ENCODE assay signal across 7 mouse cellular contexts in the genomic region with DNA sequence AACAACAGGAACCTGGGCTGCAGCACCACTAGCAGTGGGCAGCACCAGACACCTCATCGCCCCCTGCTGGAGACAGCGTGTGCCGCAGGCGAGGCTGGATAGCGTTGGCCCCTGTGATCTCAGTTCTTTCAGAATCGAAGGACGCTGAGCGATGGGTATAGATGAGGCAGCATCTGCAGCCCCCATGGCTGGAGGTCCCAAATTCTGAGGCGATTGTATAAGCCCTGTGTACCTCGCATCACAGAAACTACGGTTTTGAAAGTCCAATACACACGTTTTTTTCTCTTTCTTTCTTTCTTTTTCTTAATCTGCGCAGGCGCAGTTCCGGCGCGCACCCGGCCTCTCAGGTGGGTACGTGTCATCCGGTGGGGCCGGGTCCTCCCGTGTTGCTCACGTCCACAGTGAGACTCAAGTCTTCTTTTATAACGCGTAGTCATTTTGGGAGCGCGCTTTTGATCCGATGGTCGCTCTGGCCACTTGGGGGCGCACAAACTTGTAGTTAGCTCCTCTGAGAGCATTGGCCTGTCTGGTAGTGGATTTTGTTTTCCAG.
A peak's percentile ranks its signal among the peaks of the same experiment; 100 is the strongest.
DNase-seq lines count a peak whose midpoint lies in the region; ATAC-seq and TF ChIP-seq lines count a peak whose summit lies in the region.

No protein-coding gene starts in this region.

- H3K27me3 ChIP-seq in embryonic facial prominence, embryonic 12.5 days = no peaks in the 10 kb centered on the region
- no peaks in the 10 kb centered on the region for H3K27me3 ChIP-seq in heart, adult 2 months (ENCODE audit: control insufficient read depth, insufficient read depth, low read length)
- H3K27me3 ChIP-seq in limb, embryonic 13.5 days = no peaks in the 10 kb centered on the region
- no peaks in the 10 kb centered on the region for H3K27me3 ChIP-seq in midbrain, embryonic 16.5 days (ENCODE audit: control insufficient read depth, insufficient read depth, low read depth, low read length)

- no peaks in the 10 kb centered on the region for H3K4me1 ChIP-seq in embryonic facial prominence, embryonic 12.5 days
- H3K4me1 ChIP-seq in heart, adult 2 months (ENCODE audit: control insufficient read depth, insufficient read depth, low read length) = no peaks in the 10 kb centered on the region
- H3K4me1 ChIP-seq in limb, embryonic 13.5 days = no peaks in the 10 kb centered on the region
- 0 out of 2 replicates have a peak, but pooled peaks cover 2% of the 10 kb centered on the region for H3K4me1 ChIP-seq in midbrain, embryonic 16.5 days (ENCODE audit: control insufficient read depth, insufficient read depth, low read length)

- peak overlapping the region; percentile 54 for H3K4me2 ChIP-seq in embryonic facial prominence, embryonic 12.5 days (replicated peaks)
- peak overlapping the region; percentile 67 for H3K4me2 ChIP-seq in limb, embryonic 13.5 days (replicated peaks)
- H3K4me2 ChIP-seq in midbrain, embryonic 16.5 days (ENCODE audit: low read length) = peak overlapping the region; percentile 59

- peak; percentile 90 for ATAC-seq in embryonic facial prominence, embryonic 12.5 days (ENCODE audit: insufficient number of reproducible peaks, insufficient read depth, low FRiP score, low TSS enrichment)
- peak; percentile 93 for ATAC-seq in limb, embryonic 13.5 days (ENCODE audit: low FRiP score, low read depth)
- peak; percentile 97 for ATAC-seq in midbrain, embryonic 16.5 days

- no peaks in the 10 kb centered on the region for H3K79me2 ChIP-seq in heart, adult 2 months (replicated peaks; ENCODE audit: control insufficient read depth, insufficient read depth, low read length)

- intact Hi-C loops in heart, adult 2 months (cut with DNase I) = loop anchor here (1.0 kb wide), 1 partner anchor 185 kb away; no protein-coding TSS in a partner anchor

- under 1% methylated on average over 30 of the region's 30 CpGs for WGBS in embryonic facial prominence, embryonic 12.5 days
- WGBS in heart, adult 2 months = under 1% methylated on average over 30 of the region's 30 CpGs
- WGBS in limb, embryonic 13.5 days = under 1% methylated on average over 30 of the region's 30 CpGs
- WGBS in midbrain, embryonic 16.5 days = under 1% methylated on average over 30 of the region's 30 CpGs

- H3K9ac ChIP-seq in embryonic facial prominence, embryonic 12.5 days = peak overlapping the region; percentile 28; the same call in 1 of the 2 replicates
- peak overlapping the region; percentile 65 for H3K9ac ChIP-seq in heart, adult 2 months (ENCODE audit: low read depth, low read length)
- H3K9ac ChIP-seq in limb, embryonic 13.5 days = peak overlapping the region; percentile 62
- peak overlapping the region; percentile 58 for H3K9ac ChIP-seq in midbrain, embryonic 16.5 days (ENCODE audit: low read depth, low read length)

- H3K4me3 ChIP-seq in embryonic facial prominence, embryonic 12.5 days = peak overlapping the region; percentile 40
- H3K4me3 ChIP-seq in heart, adult 2 months = peak overlapping the region; percentile 65
- peak overlapping the region; percentile 51 for H3K4me3 ChIP-seq in limb, embryonic 13.5 days
- peak overlapping the region; percentile 42 for H3K4me3 ChIP-seq in midbrain, embryonic 16.5 days (ENCODE audit: low read depth, low read length)

- no peaks in the 10 kb centered on the region for H3K36me3 ChIP-seq in embryonic facial prominence, embryonic 12.5 days
- no peaks in the 10 kb centered on the region for H3K36me3 ChIP-seq in heart, adult 2 months (ENCODE audit: control insufficient read depth, insufficient read depth, low read length)
- H3K36me3 ChIP-seq in limb, embryonic 13.5 days = no peaks in the 10 kb centered on the region
- no peaks in the 10 kb centered on the region for H3K36me3 ChIP-seq in midbrain, embryonic 16.5 days (ENCODE audit: control insufficient read depth, insufficient read depth, low read length)

- no peaks in the 10 kb centered on the region for H3K9me3 ChIP-seq in embryonic facial prominence, embryonic 12.5 days
- no peaks in the 10 kb centered on the region for H3K9me3 ChIP-seq in limb, embryonic 13.5 days
- no peaks in the 10 kb centered on the region for H3K9me3 ChIP-seq in midbrain, embryonic 16.5 days (replicated peaks; ENCODE audit: control insufficient read depth, low read length, poor library complexity, severe bottlenecking)

- peak; percentile 86 for DNase-seq in adrenal gland, postnatal 25 days
- DNase-seq in heart, adult 2 months = peak; percentile 78 to 85
- DNase-seq in kidney, adult 8-10 months = peak; percentile 84 to 92
- DNase-seq in spleen, postnatal 10 days (ENCODE audit: low spot score in 2 of 2) = peak; percentile 84 to 91

- no peak overlapping the region for H3K27ac ChIP-seq in embryonic facial prominence, embryonic 12.5 days
- peak overlapping the region; percentile 29; the same call in 1 of the 2 replicates for H3K27ac ChIP-seq in heart, adult 2 months
- no peak overlapping the region for H3K27ac ChIP-seq in limb, embryonic 13.5 days
- H3K27ac ChIP-seq in midbrain, embryonic 16.5 days (ENCODE audit: low read length) = peak overlapping the region; percentile 56

- no peak for TF ChIP-seq EP300 in heart, adult 2 months (IDR thresholded peaks at IDR 0.05; ENCODE audit: insufficient read depth, low read depth, low read length)

- no peak for TF ChIP-seq POLR2A in heart, adult 2 months (IDR thresholded peaks at IDR 0.05; ENCODE audit: insufficient read depth, low read depth, low read length)

- TF ChIP-seq CTCF in heart, adult 2 months (IDR thresholded peaks at IDR 0.05) = peak; percentile 78

Comparison
In these comparisons a context has a peak if more than half of its experiments do, and no peak if none do; other contexts are left out.
1. H3K27ac ChIP-seq: peak in heart, adult 2 months (single experiment) and midbrain, embryonic 16.5 days (single experiment); none in embryonic facial prominence, embryonic 12.5 days (single experiment) and limb, embryonic 13.5 days (single experiment).
2. Peak in every context shown above with its lines, with median percentiles within 50 percentile points of each other: DNase-seq, ATAC-seq, H3K4me2 ChIP-seq, H3K4me3 ChIP-seq and H3K9ac ChIP-seq.